Mouse (Mus musculus) lung, postnatal 0 days (tissue): ENCODE measurements around the gene Ptpn13. TPM values are rescaled to one million over a fixed set of nuclear protein-coding genes. Genes with fewer than 3 reads are reported as not detected.

Experiments used
- ATAC-seq: fragments of 200-750 bp; cut with Nextera tagmentation; 2 replicates; pipeline ENCODE4 v1.8.0; 2017; ENCODE audit warnings: moderate library complexity
- DNase-seq: peaks from one replicate; pipeline ENCODE4 v3.0.0-alpha.2; 2016; ENCODE audit warnings: low spot score
- H3K27ac ChIP-seq: fragments of 300-500 bp; sonication (generic); 2 replicates; pipeline ENCODE4 v1.5.1; 2014; ENCODE audit warnings: antibody characterized with exemption, mild to moderate bottlenecking, low read length, mixed read lengths
- H3K27me3 ChIP-seq: fragments of 300-500 bp; sonication (generic); replicated peaks from 2 replicates; pipeline ENCODE4 v1.6.1; 2014; ENCODE audit warnings: low read length, mixed read lengths; ENCODE audit not compliant: insufficient read depth
- H3K36me3 ChIP-seq: fragments of 300-500 bp; sonication (generic); 2 replicates; pipeline ENCODE4 v1.6.1; 2014; ENCODE audit warnings: low read length, mixed read lengths; ENCODE audit not compliant: insufficient read depth
- H3K4me1 ChIP-seq: fragments of 300-500 bp; sonication (generic); 2 replicates; pipeline ENCODE4 v1.6.1; 2014; ENCODE audit warnings: antibody characterized with exemption, low read depth, low read length, mixed read lengths; ENCODE audit not compliant: insufficient read depth
- H3K4me2 ChIP-seq: fragments of 300-500 bp; sonication (generic); replicated peaks from 2 replicates; pipeline ENCODE4 v1.6.1; 2014; ENCODE audit warnings: low read depth, mild to moderate bottlenecking, low read length, moderate library complexity, mixed read lengths
- H3K4me3 ChIP-seq: fragments of 300-500 bp; sonication (generic); 2 replicates; pipeline ENCODE4 v1.5.1; 2014; ENCODE audit warnings: low read depth, low read length
- H3K9ac ChIP-seq: fragments of 300-500 bp; sonication (generic); replicated peaks from 2 replicates; pipeline ENCODE4 v1.6.1; 2014; ENCODE audit warnings: low read depth, mild to moderate bottlenecking
- H3K9me3 ChIP-seq: fragments of 300-500 bp; sonication (generic); 2 replicates; pipeline ENCODE4 v1.6.1; 2016; ENCODE audit warnings: low read length, mixed read lengths
- CTCF ChIP-seq: IDR thresholded peaks from 2 replicates; pipeline ENCODE4 v1.5.1; 2016; ENCODE audit warnings: antibody characterized with exemption, mild to moderate bottlenecking
- EP300 ChIP-seq: IDR thresholded peaks from 2 replicates; pipeline ENCODE4 v1.6.1; 2016; ENCODE audit warnings: antibody characterized with exemption, mild to moderate bottlenecking, control low read depth
- WGBS: fragments of 180-500 bp; shearing (Covaris S2); extraction: QIAGEN DNeasy Blood & Tissue Kit; methylation state at CpG from one replicate; pipeline ENCODE4 v1.1.7; 2014; 5-methylcytosine and 5-hydroxymethylcytosine counted together
- polyA plus RNA-seq: library from polyadenylated mRNA; unstranded; fragments of >200 nt; fragmentation: Nextera tagmentation; extraction: Ambion mirVana; gene quantifications from 2 replicates; pipeline ENCODE4 v1.2.1, GENCODE M21; 2015

Gene Ptpn13
- polyA plus RNA-seq, 1 experiment from 2014 or later = 8.9 TPM

- Histone ChIP-seq H3K4me1 (peaks cover 29% of the 10 kb centered on the region; the same call in 1 of the 2 replicates), H3K9me3 (no peaks in the 10 kb centered on the region), H3K36me3 (no peaks in the 10 kb centered on the region), H3K4me3 (no peak overlapping the region), H3K27me3 (no peaks in the 10 kb centered on the region), H3K9ac (no peak overlapping the region), H3K4me2 (no peak overlapping the region), H3K27ac (peak overlapping the region; percentile 89)
- no peak for TF ChIP-seq EP300
- TF ChIP-seq CTCF = no peak
- DNase-seq = no peak
- no peak for ATAC-seq
- WGBS = 42% methylated on average over 5 of the region's 5 CpGs
These were observed 197.3 kb downstream of the Ptpn13 start for GRCm38 (mm10) chr5:103622321-103622720.

- Histone ChIP-seq H3K36me3 (no peaks in the 10 kb centered on the region), H3K4me1 (peaks cover 42% of the 10 kb centered on the region), H3K4me3 (no peak overlapping the region), H3K4me2 (peak overlapping the region; percentile 29; the same call in 1 of the 2 replicates), H3K27ac (peak overlapping the region; percentile 38; the same call in 1 of the 2 replicates), H3K9me3 (no peaks in the 10 kb centered on the region), H3K27me3 (no peaks in the 10 kb centered on the region), H3K9ac (no peak overlapping the region)
- TF ChIP-seq CTCF = no peak
- peak; percentile 23; the same call in 1 of the 2 replicates for TF ChIP-seq EP300
- 62% methylated on average over 5 of the region's 5 CpGs for WGBS
- peak; percentile 25 for DNase-seq
- no peak for ATAC-seq
These were observed 199.8 kb downstream of the Ptpn13 start for GRCm38 (mm10) chr5:103624831-103625230.

GRCm38 (mm10) chr5:103628499-103628898, 203.5 kb downstream of the Ptpn13 start:
- Histone ChIP-seq H3K4me2 (peak overlapping the region; percentile 39), H3K9me3 (no peaks in the 10 kb centered on the region), H3K36me3 (no peaks in the 10 kb centered on the region), H3K27me3 (no peaks in the 10 kb centered on the region), H3K27ac (peak overlapping the region; percentile 95), H3K4me1 (peaks cover 27% of the 10 kb centered on the region), H3K4me3 (peak overlapping the region; percentile 21), H3K9ac (peak overlapping the region; percentile 21; the same call in 1 of the 2 replicates)
- DNase-seq (no peak), ATAC-seq (no peak)
- WGBS = 59% methylated on average over 6 of the region's 6 CpGs
- TF ChIP-seq CTCF (no peak), EP300 (no peak)

- Histone ChIP-seq H3K36me3 (no peaks in the 10 kb centered on the region), H3K9ac (peak within 1 kb of the TSS; percentile 21; the same call in 1 of the 2 replicates), H3K4me1 (peaks cover 22% of the 10 kb centered on the region), H3K27me3 (no peaks in the 10 kb centered on the region), H3K27ac (peak within 1 kb of the TSS; percentile 95), H3K4me3 (peak within 1 kb of the TSS; percentile 21), H3K4me2 (peak within 1 kb of the TSS; percentile 39), H3K9me3 (no peaks in the 10 kb centered on the region)
- WGBS = 32% methylated on average over 17 of the region's 17 CpGs
- DNase-seq (peak; percentile 98), ATAC-seq (peak; percentile 95)
- TF ChIP-seq CTCF (0 out of 2 replicates have a peak, but pooled peaks have one; percentile 5), EP300 (peak; percentile 100)
These were observed 204.2 kb downstream of the Ptpn13 start, which contains the start of gene Slc10a6 for GRCm38 (mm10) chr5:103629111-103629764. Gene Slc10a6 (minus strand): TSS chr5:103629403.

GRCm38 (mm10) chr5:103629854-103630580, 205.0 kb downstream of the Ptpn13 start:
- WGBS = 54% methylated on average over 9 of the region's 9 CpGs
- no peak overlapping the region for H3K4me2 ChIP-seq
- H3K4me1 ChIP-seq = peaks cover 22% of the 10 kb centered on the region
- no peaks in the 10 kb centered on the region for H3K36me3 ChIP-seq
- no peak overlapping the region for H3K9ac ChIP-seq
- DNase-seq = no peak
- no peaks in the 10 kb centered on the region for H3K27me3 ChIP-seq
- 0 out of 2 replicates have a peak, but pooled peaks have one; percentile 13 for TF ChIP-seq CTCF
- no peak for TF ChIP-seq EP300
- H3K9me3 ChIP-seq = no peaks in the 10 kb centered on the region
- H3K27ac ChIP-seq = peak overlapping the region; percentile 95
- no peak overlapping the region for H3K4me3 ChIP-seq
- peak; percentile 61 for ATAC-seq

GRCm38 (mm10) chr5:103637162-103637561, 212.2 kb downstream of the Ptpn13 start:
- no peaks in the 10 kb centered on the region for H3K9me3 ChIP-seq
- no peak overlapping the region for H3K27ac ChIP-seq
- no peak overlapping the region for H3K4me3 ChIP-seq
- TF ChIP-seq CTCF (no peak), EP300 (no peak)
- no peaks in the 10 kb centered on the region for H3K36me3 ChIP-seq
- DNase-seq = no peak
- ATAC-seq = no peak
- H3K4me1 ChIP-seq = no peaks in the 10 kb centered on the region
- H3K4me2 ChIP-seq = no peak overlapping the region
- H3K9ac ChIP-seq = no peak overlapping the region
- WGBS = 74% methylated on average over 2 of the region's 2 CpGs
- no peaks in the 10 kb centered on the region for H3K27me3 ChIP-seq
